Mouse (Mus musculus) brain, embryonic 14.5 days (tissue): Measurements from ENCODE around the gene Fbxl8.

ENCODE experiments used
- CTCF ChIP-seq: fragments of 200-500 bp; IDR thresholded peaks from 2 replicates; pipeline ENCODE4 v1.5.1; 2012; ENCODE audit warnings: inconsistent platforms, mild to moderate bottlenecking, moderate library complexity, borderline replicate concordance; ENCODE audit not compliant: insufficient read depth, insufficient read length; ENCODE audit errors: extremely low read depth
- POLR2A ChIP-seq: fragments of 200-500 bp; IDR thresholded peaks from 2 replicates; pipeline ENCODE4 v1.6.1; 2012; ENCODE audit warnings: mild to moderate bottlenecking, inconsistent platforms, borderline replicate concordance; ENCODE audit not compliant: poor library complexity, insufficient read depth, insufficient read length, severe bottlenecking; ENCODE audit errors: extremely low read depth

DNA sequence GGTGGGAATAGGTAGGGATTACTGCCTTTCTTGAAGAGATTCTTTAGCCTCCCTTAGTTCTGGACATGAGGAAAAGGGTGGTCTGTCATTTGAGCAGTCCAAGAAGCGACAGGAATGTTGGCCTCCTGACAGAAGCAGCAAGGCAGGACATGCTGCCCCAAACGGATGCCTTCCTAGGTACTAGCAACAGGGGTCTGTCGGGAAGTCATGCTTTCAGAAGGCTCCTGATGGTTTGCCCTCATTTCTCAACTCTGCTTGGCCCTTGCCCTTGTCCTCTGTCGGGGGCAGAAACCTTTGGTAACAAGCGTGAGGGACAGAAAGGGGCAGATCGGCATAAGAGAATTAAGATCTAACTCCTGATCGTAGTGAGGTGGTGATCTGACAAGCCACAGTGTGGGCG, 45.7 kb downstream of the Fbxl8 start:
- no peak for TF ChIP-seq POLR2A
- no peak for TF ChIP-seq CTCF
